Mouse (Mus musculus) forebrain, embryonic 11.5 days (tissue): ENCODE results near the gene Zdhhc14. TPM values are rescaled to one million over a fixed set of nuclear protein-coding genes. Genes with fewer than 3 reads are reported as not detected.

Experiments
- ATAC-seq: fragments of 200-750 bp; cut with Nextera tagmentation; replicated peaks from 2 replicates; pipeline ENCODE4 v1.8.0; 2017; ENCODE audit warnings: moderate TSS enrichment; ENCODE audit not compliant: low FRiP score
- DNase-seq: peaks from one replicate; pipeline ENCODE4 v3.0.0-alpha.2; 2017; ENCODE audit warnings: low spot score
- H3K27ac ChIP-seq: fragments of 300-500 bp; sonication (generic); 2 replicates; pipeline ENCODE4 v1.5.1; 2014; ENCODE audit warnings: low read depth, low read length
- H3K27me3 ChIP-seq: fragments of 300-500 bp; sonication (generic); 2 replicates; pipeline ENCODE4 v1.6.1; 2014; ENCODE audit warnings: mild to moderate bottlenecking, low read length, mixed read lengths; ENCODE audit not compliant: control insufficient read depth, insufficient read depth
- H3K36me3 ChIP-seq: fragments of 300-500 bp; sonication (generic); 2 replicates; pipeline ENCODE4 v1.6.1; 2014; ENCODE audit warnings: mild to moderate bottlenecking, low read length, moderate library complexity, mixed read lengths; ENCODE audit not compliant: control insufficient read depth, insufficient read depth
- H3K4me1 ChIP-seq: fragments of 300-500 bp; sonication (generic); replicated peaks from 2 replicates; pipeline ENCODE4 v1.6.1; 2014; ENCODE audit warnings: low read length, mixed read lengths; ENCODE audit not compliant: control insufficient read depth, insufficient read depth
- H3K4me2 ChIP-seq: fragments of 300-500 bp; sonication (generic); 2 replicates; pipeline ENCODE4 v1.6.1; 2014; ENCODE audit warnings: low read depth, mild to moderate bottlenecking, low read length, moderate library complexity, mixed read lengths; ENCODE audit not compliant: severe bottlenecking
- H3K4me3 ChIP-seq: fragments of 300-500 bp; sonication (generic); 2 replicates; pipeline ENCODE4 v1.5.1; 2014; ENCODE audit warnings: low read depth, low read length
- H3K9ac ChIP-seq: fragments of 300-500 bp; sonication (generic); 2 replicates; pipeline ENCODE4 v1.6.1; 2014; ENCODE audit warnings: low read length
- H3K9me3 ChIP-seq: fragments of 300-500 bp; sonication (generic); 2 replicates; pipeline ENCODE4 v1.6.1; 2016; ENCODE audit warnings: low read length, mixed read lengths; ENCODE audit not compliant: control insufficient read depth
- WGBS: fragments of 180-500 bp; shearing (Covaris S2); extraction: QIAGEN DNeasy Blood & Tissue Kit; methylation state at CpG from one replicate; pipeline ENCODE4 v1.1.7; 2014; 5-methylcytosine and 5-hydroxymethylcytosine counted together
- polyA plus RNA-seq: library from polyadenylated mRNA; unstranded; fragments of >200 nt; fragmentation: Nextera tagmentation; extraction: Ambion mirVana; gene quantifications from 2 replicates; pipeline ENCODE4 v1.2.1, GENCODE M21; 2014

The Zdhhc14 gene
- polyA plus RNA-seq, 1 experiment from 2014 or later: 2.3 TPM

DNA sequence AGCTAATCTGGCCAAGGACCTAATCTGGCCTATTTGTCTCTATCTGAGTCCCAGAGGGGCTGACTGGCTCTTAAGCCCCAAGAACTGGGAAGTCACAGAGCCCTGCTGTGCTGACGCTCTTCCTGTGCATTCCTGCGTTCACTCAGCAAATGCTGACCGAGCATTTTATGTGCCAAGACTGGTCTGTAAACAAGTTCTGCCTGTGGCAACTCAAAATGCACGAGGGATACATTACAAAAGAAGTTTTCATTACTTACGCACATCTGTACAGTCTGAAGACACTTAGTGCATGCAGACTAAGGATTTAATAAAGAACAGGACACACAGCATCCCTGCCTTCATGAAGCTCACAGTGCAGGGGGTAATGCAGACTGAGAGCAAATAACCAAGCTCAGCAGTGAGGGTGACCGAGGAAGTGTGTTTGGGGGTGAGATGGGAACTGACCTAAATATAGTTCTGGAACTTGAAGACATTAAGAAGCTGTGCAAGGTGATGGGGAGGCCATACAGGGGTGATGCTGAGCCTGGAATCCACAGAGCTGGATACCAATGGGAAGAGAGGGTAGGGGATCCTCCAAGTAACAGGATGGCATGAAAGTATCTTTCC, 99.3 kb downstream of the Zdhhc14 start:
- Histone ChIP-seq H3K4me3 (no peak overlapping the region), H3K4me2 (no peak overlapping the region), H3K27me3 (no peaks in the 10 kb centered on the region), H3K36me3 (no peaks in the 10 kb centered on the region), H3K27ac (no peak overlapping the region), H3K4me1 (no peaks in the 10 kb centered on the region), H3K9ac (no peak overlapping the region), H3K9me3 (no peaks in the 10 kb centered on the region)
- ATAC-seq: no peak
- 70% methylated on average over 6 of the region's 6 CpGs for WGBS
- no peak for DNase-seq

DNA sequence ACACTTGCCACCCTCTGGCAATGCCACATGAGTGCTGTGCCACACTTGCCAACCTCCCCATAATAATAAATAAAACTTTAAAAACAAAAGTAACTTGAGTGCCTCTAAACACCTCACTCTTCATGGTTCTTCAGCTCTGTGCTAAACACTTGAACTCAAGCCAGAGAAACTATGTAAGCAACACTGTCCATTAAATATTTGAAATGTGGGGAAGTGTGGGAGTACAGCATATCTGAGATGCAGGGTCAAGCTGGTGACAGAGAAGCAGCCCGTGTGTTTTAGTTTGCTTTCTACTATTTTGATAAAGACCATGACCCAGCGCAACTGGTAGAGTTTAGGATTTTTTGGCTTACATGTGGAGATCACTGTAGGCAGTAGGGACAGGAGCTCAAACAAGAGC, 100.7 kb downstream of the Zdhhc14 start:
- H3K27me3 ChIP-seq: no peaks in the 10 kb centered on the region
- 92% methylated on average over 2 of the region's 2 CpGs for WGBS
- no peaks in the 10 kb centered on the region for H3K36me3 ChIP-seq
- H3K4me1 ChIP-seq: no peaks in the 10 kb centered on the region
- H3K9ac ChIP-seq: no peak overlapping the region
- no peak overlapping the region for H3K4me3 ChIP-seq
- no peak overlapping the region for H3K27ac ChIP-seq
- no peaks in the 10 kb centered on the region for H3K9me3 ChIP-seq
- no peak overlapping the region for H3K4me2 ChIP-seq
- ATAC-seq (no peak), DNase-seq (no peak)

DNA sequence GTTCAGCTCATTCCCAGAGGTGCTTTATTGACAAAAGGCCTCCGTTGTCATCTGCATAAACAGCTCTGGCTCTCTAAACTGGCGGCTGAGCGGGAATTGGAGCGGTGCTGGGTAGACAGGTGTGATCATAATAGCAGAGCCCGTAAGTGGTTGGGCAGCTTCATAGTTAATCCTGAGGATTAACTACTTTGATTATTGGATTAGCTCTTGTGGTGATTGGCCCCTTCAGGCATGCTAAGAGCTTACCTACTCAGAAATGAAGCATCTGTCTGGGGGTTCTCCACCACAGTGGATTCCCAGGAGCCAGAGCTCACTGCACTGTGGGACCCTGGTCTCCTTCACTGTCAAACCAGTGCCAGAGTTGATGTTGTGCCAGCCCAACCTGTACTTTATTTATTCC, 102.7 kb downstream of the Zdhhc14 start:
- Histone ChIP-seq H3K4me1 (no peaks in the 10 kb centered on the region), H3K27ac (no peak overlapping the region), H3K4me3 (no peak overlapping the region), H3K9ac (no peak overlapping the region), H3K9me3 (no peaks in the 10 kb centered on the region), H3K27me3 (no peaks in the 10 kb centered on the region), H3K36me3 (no peaks in the 10 kb centered on the region), H3K4me2 (no peak overlapping the region)
- DNase-seq: no peak
- ATAC-seq: no peak
- WGBS: 29% methylated on average over 5 of the region's 5 CpGs

- no peak overlapping the region for H3K27ac ChIP-seq
- no peak overlapping the region for H3K4me3 ChIP-seq
- no peaks in the 10 kb centered on the region for H3K27me3 ChIP-seq
- H3K4me1 ChIP-seq: no peaks in the 10 kb centered on the region
- no peak for DNase-seq
- H3K36me3 ChIP-seq: no peaks in the 10 kb centered on the region
- H3K9me3 ChIP-seq: no peaks in the 10 kb centered on the region
- H3K9ac ChIP-seq: no peak overlapping the region
- 65% methylated on average over 3 of the region's 3 CpGs for WGBS
- H3K4me2 ChIP-seq: no peak overlapping the region
- ATAC-seq: no peak
Measured at GRCm38 (mm10) chr17:5596490-5596889, 104.1 kb downstream of the Zdhhc14 start.

GRCm38 (mm10) chr17:5598999-5599398, 106.6 kb downstream of the Zdhhc14 start:
- DNase-seq: no peak
- no peaks in the 10 kb centered on the region for H3K27me3 ChIP-seq
- H3K9me3 ChIP-seq: no peaks in the 10 kb centered on the region
- no peaks in the 10 kb centered on the region for H3K36me3 ChIP-seq
- no peaks in the 10 kb centered on the region for H3K4me1 ChIP-seq
- ATAC-seq: no peak
- 89% methylated on average over 4 of the region's 4 CpGs for WGBS
- H3K9ac ChIP-seq: no peak overlapping the region
- H3K4me2 ChIP-seq: no peak overlapping the region
- no peak overlapping the region for H3K27ac ChIP-seq
- H3K4me3 ChIP-seq: no peak overlapping the region

GRCm38 (mm10) chr17:5600505-5601027, 108.2 kb downstream of the Zdhhc14 start:
- no peaks in the 10 kb centered on the region for H3K36me3 ChIP-seq
- H3K4me2 ChIP-seq: no peak overlapping the region
- H3K27ac ChIP-seq: no peak overlapping the region
- H3K4me1 ChIP-seq: no peaks in the 10 kb centered on the region
- DNase-seq (no peak), ATAC-seq (no peak)
- no peak overlapping the region for H3K9ac ChIP-seq
- H3K4me3 ChIP-seq: no peak overlapping the region
- H3K9me3 ChIP-seq: no peaks in the 10 kb centered on the region
- 91% methylated on average over 8 of the region's 8 CpGs for WGBS
- no peaks in the 10 kb centered on the region for H3K27me3 ChIP-seq

DNA sequence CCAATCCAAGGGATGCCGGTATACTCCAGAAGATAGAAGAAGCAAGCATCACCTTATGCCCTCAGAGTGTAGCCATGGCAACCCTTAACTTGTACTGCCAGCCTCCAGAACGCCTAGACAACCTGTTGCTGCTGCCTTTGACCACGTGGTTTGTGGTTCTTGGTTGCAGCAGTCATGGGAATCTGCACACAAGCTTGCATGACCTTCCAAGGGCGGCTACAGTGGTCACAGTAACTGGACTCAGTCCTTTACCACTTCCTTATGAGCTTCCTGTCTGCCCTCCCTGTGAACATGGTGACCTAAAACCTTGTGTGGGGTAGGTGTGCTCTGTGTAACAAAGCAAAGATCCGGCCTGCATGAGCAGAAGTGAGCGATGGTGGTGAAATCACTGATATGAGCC, 109.6 kb downstream of the Zdhhc14 start:
- Histone ChIP-seq H3K4me1 (no peaks in the 10 kb centered on the region), H3K27me3 (no peaks in the 10 kb centered on the region), H3K4me2 (no peak overlapping the region), H3K27ac (no peak overlapping the region), H3K9ac (no peak overlapping the region), H3K4me3 (no peak overlapping the region), H3K36me3 (no peaks in the 10 kb centered on the region), H3K9me3 (no peaks in the 10 kb centered on the region)
- 84% methylated on average over 6 of the region's 6 CpGs for WGBS
- DNase-seq: no peak
- no peak for ATAC-seq

- ATAC-seq (no peak), DNase-seq (no peak)
- no peaks in the 10 kb centered on the region for H3K27me3 ChIP-seq
- no peak overlapping the region for H3K4me2 ChIP-seq
- 68% methylated on average over 8 of the region's 8 CpGs for WGBS
- no peak overlapping the region for H3K4me3 ChIP-seq
- H3K4me1 ChIP-seq: no peaks in the 10 kb centered on the region
- no peaks in the 10 kb centered on the region for H3K36me3 ChIP-seq
- H3K27ac ChIP-seq: no peak overlapping the region
- H3K9ac ChIP-seq: no peak overlapping the region
- no peaks in the 10 kb centered on the region for H3K9me3 ChIP-seq
Measured at GRCm38 (mm10) chr17:5606151-5606591, 113.8 kb downstream of the Zdhhc14 start.

- Histone ChIP-seq H3K36me3 (no peaks in the 10 kb centered on the region), H3K27ac (no peak overlapping the region), H3K27me3 (no peaks in the 10 kb centered on the region), H3K4me3 (no peak overlapping the region), H3K4me2 (no peak overlapping the region), H3K9ac (no peak overlapping the region), H3K9me3 (no peaks in the 10 kb centered on the region), H3K4me1 (no peaks in the 10 kb centered on the region)
- WGBS: 82% methylated on average over 7 of the region's 7 CpGs
- no peak for ATAC-seq
- no peak for DNase-seq
Measured at GRCm38 (mm10) chr17:5607352-5607751, 115.0 kb downstream of the Zdhhc14 start.
